Mouse (Mus musculus) liver, embryonic 14.5 days (tissue): ENCODE results near the gene Clk2.
A peak's percentile ranks its signal among the peaks of the same experiment; 100 is the strongest.

Source experiments
- CTCF ChIP-seq: IDR thresholded peaks from 2 replicates; pipeline ENCODE4 v1.5.1; 2016; ENCODE audit warnings: antibody characterized with exemption, low read depth, control low read depth
- EP300 ChIP-seq: IDR thresholded peaks from 2 replicates; pipeline ENCODE4 v1.6.1; 2016; ENCODE audit warnings: antibody characterized with exemption, low read depth

- no peak for TF ChIP-seq CTCF
- TF ChIP-seq EP300, result peak; percentile 47
Measured at GRCm38 (mm10) chr3:89133752-89134151, 30.8 kb upstream of the Clk2 start.
